11 mouse cellular contexts compared by ENCODE assay signal in genomic region chr9:121443696-121444366, GRCm38 (mm10). TPM values are rescaled to one million over a fixed set of nuclear protein-coding genes. Genes with fewer than 3 reads are reported as not detected.
A peak's percentile ranks its signal among the peaks of the same experiment; 100 is the strongest.
DNase-seq lines count a peak whose midpoint lies in the region; ATAC-seq and TF ChIP-seq lines count a peak whose summit lies in the region.
"Had no signal": no experiment of that assay in that cellular context is flagged by ENCODE, and none has a peak within 500 bp of the region (broad histone marks: within the 10 kb centered on the region; RNA-seq: fewer than 3 reads in every experiment).

No protein-coding gene starts in this region.

- no peak for TF ChIP-seq CTCF in forebrain, postnatal 0 days (IDR thresholded peaks at IDR 0.05; ENCODE audit: low read depth)

- no peak overlapping the region for H3K9ac ChIP-seq in forebrain, postnatal 0 days
- H3K9ac ChIP-seq: limb, embryonic 13.5 days; neural tube, embryonic 12.5 days had no signal

- peak; percentile 25 for DNase-seq in embryo, embryonic 9.5 days (ENCODE audit: extremely low spot score)
- DNase-seq in embryo, embryonic 11 days: no peak
- peak; percentile 70 for DNase-seq in R1 (ENCODE audit: low read depth, low spot score)
- no peak for DNase-seq in forebrain, postnatal 0 days
- peak; percentile 22 for DNase-seq in midbrain, embryonic 10.5 days (ENCODE audit: low spot score)
- DNase-seq in urinary bladder, adult 2 months (ENCODE audit: low spot score): no peak
- DNase-seq in ovary, postnatal 36 days (ENCODE audit: low spot score): no peak
- DNase-seq: kidney, adult 11 months had no signal

- H3K4me2 ChIP-seq in forebrain, postnatal 0 days (ENCODE audit: low read depth): no peak overlapping the region
- H3K4me2 ChIP-seq: limb, embryonic 13.5 days; neural tube, embryonic 12.5 days had no signal

- peaks cover 63% of the 10 kb centered on the region for H3K36me3 ChIP-seq in forebrain, postnatal 0 days (ENCODE audit: insufficient read depth)
- H3K36me3 ChIP-seq in midbrain, embryonic 10.5 days: peaks cover 84% of the 10 kb centered on the region

- no peaks in the 10 kb centered on the region for H3K9me3 ChIP-seq in forebrain, postnatal 0 days (ENCODE audit: low read length)
- no peaks in the 10 kb centered on the region for H3K9me3 ChIP-seq in midbrain, embryonic 10.5 days (replicated peaks)
- H3K9me3 ChIP-seq: limb, embryonic 13.5 days; neural tube, embryonic 12.5 days had no signal

- no peaks in the 10 kb centered on the region for H3K27me3 ChIP-seq in forebrain, postnatal 0 days (ENCODE audit: insufficient read depth, low read length)
- H3K27me3 ChIP-seq in midbrain, embryonic 10.5 days (ENCODE audit: low read depth, poor library complexity, severe bottlenecking): no peaks in the 10 kb centered on the region
- H3K27me3 ChIP-seq: limb, embryonic 13.5 days; neural tube, embryonic 12.5 days had no signal

- H3K4me1 ChIP-seq in forebrain, postnatal 0 days (ENCODE audit: insufficient read depth): no peaks in the 10 kb centered on the region
- H3K4me1 ChIP-seq in midbrain, embryonic 10.5 days: peaks cover 8% of the 10 kb centered on the region; the same call in 1 of the 2 replicates
- H3K4me1 ChIP-seq: limb, embryonic 13.5 days; neural tube, embryonic 12.5 days had no signal

- H3K4me3 ChIP-seq in forebrain, postnatal 0 days (ENCODE audit: low read depth, low read length): no peak overlapping the region
- no peak overlapping the region for H3K4me3 ChIP-seq in midbrain, embryonic 10.5 days
- H3K4me3 ChIP-seq: limb, embryonic 13.5 days; neural tube, embryonic 12.5 days had no signal

- ATAC-seq in forebrain, postnatal 0 days: peak; percentile 34; the same call in 1 of the 2 replicates
- ATAC-seq in erythroblast, adult 5-6 weeks (replicated peaks; ENCODE audit: low FRiP score, poor library complexity, severe bottlenecking): no peak

- 71% methylated on average over 31 of the region's 31 CpGs for WGBS in forebrain, postnatal 0 days
- whole genome bisulfite sequencing in midbrain, embryonic 10.5 days: 71% methylated on average over 31 of the region's 31 CpGs

- 0 out of 2 replicates have a peak overlapping the region, but pooled peaks have one; percentile 9 for H3K27ac ChIP-seq in forebrain, postnatal 0 days (ENCODE audit: low read depth, low read length)
- H3K27ac ChIP-seq in midbrain, embryonic 10.5 days (replicated peaks): no peak overlapping the region
- H3K27ac ChIP-seq: limb, embryonic 13.5 days; neural tube, embryonic 12.5 days had no signal

RNA-seq across cellular contexts. Expression of gene Cck, which starts 51.7 kb away (rescaled TPM):
- total RNA-seq in forebrain, postnatal 0 days (2014; rRNA removed): 150 and 194 TPM in 2 replicates
- 172 and 174 TPM in 2 replicates for polyA plus RNA-seq in forebrain, postnatal 0 days (2015; fragmentation: Nextera tagmentation; extraction: Ambion mirVana)
- polyA plus RNA-seq in midbrain, embryonic 10.5 days (2016; fragmentation: Nextera tagmentation; extraction: Ambion mirVana): 6.0 and 7.2 TPM in 2 replicates
- not detected in 2 replicates for total RNA-seq in erythroblast, adult 5-6 weeks (2015; ENCODE audit: low replicate concordance)
- not detected in 2 replicates for total RNA-seq in erythroblast, adult 5-6 weeks (2017; ENCODE audit: low replicate concordance)
- polyA plus RNA-seq in urinary bladder, adult 2 months (2012; rRNA removed): 45.3 and 46.2 TPM in 2 replicates

Comparison
In these comparisons a context has a peak if more than half of its experiments do, and no peak if none do; other contexts are left out.
1. DNase-seq: peak in embryo, embryonic 9.5 days (single experiment), R1 (single experiment) and midbrain, embryonic 10.5 days (single experiment); none in embryo, embryonic 11 days (single experiment), forebrain, postnatal 0 days (single experiment), urinary bladder, adult 2 months (single experiment) and ovary, postnatal 36 days (single experiment).